Mouse (Mus musculus): ENCODE data around the gene Lbp.

DNA sequence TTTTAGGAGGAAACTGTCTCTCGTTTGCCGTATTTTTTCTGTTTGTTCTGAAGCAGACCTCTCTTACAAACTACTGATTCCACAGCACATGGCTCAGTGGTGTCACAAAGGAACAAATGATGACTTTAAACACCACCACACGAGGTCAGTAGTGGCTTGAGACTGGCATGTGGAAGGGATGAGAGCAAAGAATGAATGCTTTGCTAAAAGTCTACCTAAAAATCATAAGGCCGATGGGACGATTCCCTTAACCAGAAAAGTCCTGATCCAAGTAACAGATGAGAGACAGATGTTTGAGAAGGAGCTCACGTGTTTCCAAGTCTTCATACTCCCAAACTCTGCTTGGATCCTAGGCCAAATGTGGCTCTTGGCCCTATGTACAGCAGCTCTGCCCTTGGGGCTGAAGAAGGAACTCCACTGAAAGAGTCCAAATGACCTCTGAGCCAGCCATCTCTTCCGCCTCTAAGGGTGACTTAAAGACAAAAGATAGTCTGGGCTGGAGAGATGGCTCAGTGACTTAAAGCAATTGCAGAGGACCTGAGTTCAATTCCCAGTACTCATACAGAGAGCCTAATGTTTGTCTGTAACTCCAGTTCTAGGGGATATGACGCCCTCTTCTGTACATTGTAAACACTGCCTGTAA, 55.5 kb downstream of the Lbp start:
- TF ChIP-seq CTCF (IDR thresholded peaks at IDR 0.05) (peak; percentile 56), EP300 (IDR thresholded peaks at IDR 0.05; ENCODE audit: insufficient read depth, low read depth, low read length) (no peak)
